Mouse (Mus musculus): ENCODE measurements at regions not wholly inside any gene's neighbourhood (a gene's known extent, or its start where the extent isn't known, plus 50 kb on each side); places are given as distances from the start of the nearest gene placed in this dataset.

GRCm38 (mm10) chr3:118248768-118249167 is 313.2 kb upstream of the Dpyd start:
- WGBS: 76% methylated on average over 2 of the region's 2 CpGs
- Histone ChIP-seq H3K4me3 (replicated peaks; ENCODE audit: insufficient read depth, low read depth, low read length) (no peak overlapping the region), H3K4me1 (ENCODE audit: control insufficient read depth, insufficient read depth, low read length) (no peaks in the 10 kb centered on the region), H3K27ac (ENCODE audit: insufficient read depth, low read length) (no peak overlapping the region), H3K27me3 (ENCODE audit: control insufficient read depth, insufficient read depth, low read length) (no peaks in the 10 kb centered on the region)
- TF ChIP-seq POLR2A (IDR thresholded peaks at IDR 0.05; ENCODE audit: borderline replicate concordance, insufficient read depth, low read length): no peak
- no peak for TF ChIP-seq CTCF (IDR thresholded peaks at IDR 0.05; ENCODE audit: borderline replicate concordance, insufficient read depth, low read depth, low read length)
- no peak for DNase-seq

- no peak overlapping the region for H3K4me3 ChIP-seq (replicated peaks; ENCODE audit: insufficient read depth, low read depth, low read length)
- no peak overlapping the region for H3K27ac ChIP-seq (ENCODE audit: insufficient read depth, low read length)
- DNase-seq: no peak
- H3K4me1 ChIP-seq (ENCODE audit: control insufficient read depth, insufficient read depth, low read length): no peaks in the 10 kb centered on the region
- no peak for TF ChIP-seq POLR2A (IDR thresholded peaks at IDR 0.05; ENCODE audit: borderline replicate concordance, insufficient read depth, low read length)
- no peak for TF ChIP-seq CTCF (IDR thresholded peaks at IDR 0.05; ENCODE audit: borderline replicate concordance, insufficient read depth, low read depth, low read length)
- H3K27me3 ChIP-seq (ENCODE audit: control insufficient read depth, insufficient read depth, low read length): no peaks in the 10 kb centered on the region
Measured at GRCm38 (mm10) chr3:118275917-118276316, 286.0 kb upstream of the Dpyd start.

DNA sequence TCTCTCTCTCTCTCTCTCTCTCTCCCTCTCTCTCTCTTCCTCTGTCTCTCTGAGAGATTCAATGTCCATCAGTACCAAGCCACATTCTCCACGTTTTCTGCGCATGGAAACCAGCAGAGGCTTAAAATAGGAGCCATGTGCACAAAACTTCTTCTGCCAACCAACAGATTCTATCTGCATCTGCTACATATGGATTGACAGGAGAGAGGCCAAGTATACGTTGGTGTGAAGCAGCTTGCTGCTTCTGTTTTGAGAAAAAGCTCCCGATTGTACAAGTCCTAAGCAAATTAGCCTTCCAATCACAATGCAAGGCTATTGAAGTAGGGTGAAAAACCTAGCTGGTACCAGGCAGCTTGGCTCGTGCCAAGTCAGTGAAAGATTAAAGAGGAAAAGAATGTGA is 283.7 kb upstream of the Dpyd start:
- Histone ChIP-seq H3K27ac (ENCODE audit: insufficient read depth, low read length) (no peak overlapping the region), H3K4me1 (ENCODE audit: control insufficient read depth, insufficient read depth, low read length) (no peaks in the 10 kb centered on the region), H3K4me3 (replicated peaks; ENCODE audit: insufficient read depth, low read depth, low read length) (no peak overlapping the region), H3K27me3 (ENCODE audit: control insufficient read depth, insufficient read depth, low read length) (no peaks in the 10 kb centered on the region)
- 34% methylated on average over 5 of the region's 5 CpGs for WGBS
- DNase-seq: no peak
- no peak for TF ChIP-seq POLR2A (IDR thresholded peaks at IDR 0.05; ENCODE audit: borderline replicate concordance, insufficient read depth, low read length)
- no peak for TF ChIP-seq CTCF (IDR thresholded peaks at IDR 0.05; ENCODE audit: borderline replicate concordance, insufficient read depth, low read depth, low read length)

DNA sequence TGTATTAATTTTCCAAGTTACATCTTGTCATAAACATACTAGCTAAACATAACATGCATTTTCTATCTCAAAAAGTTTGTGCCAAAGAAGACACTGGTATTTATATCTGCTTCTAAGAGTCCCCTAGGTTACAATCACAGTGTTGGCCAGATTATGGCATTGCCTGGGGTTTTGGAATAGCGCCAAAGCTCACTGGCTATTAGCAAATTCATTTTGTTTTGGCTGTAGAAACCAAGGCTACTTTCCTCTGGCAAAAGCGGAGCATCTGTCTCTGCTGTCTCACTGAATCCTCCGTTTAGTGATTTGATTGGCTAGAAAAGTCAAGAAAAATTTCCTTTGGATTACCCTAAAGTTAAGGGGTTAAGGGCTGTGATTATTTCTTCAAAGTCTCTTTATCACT is 275.0 kb upstream of the Dpyd start:
- WGBS: 10% methylated on average over 3 of the region's 3 CpGs
- no peaks in the 10 kb centered on the region for H3K4me1 ChIP-seq (ENCODE audit: control insufficient read depth, insufficient read depth, low read length)
- no peak overlapping the region for H3K27ac ChIP-seq (ENCODE audit: insufficient read depth, low read length)
- TF ChIP-seq POLR2A (IDR thresholded peaks at IDR 0.05; ENCODE audit: borderline replicate concordance, insufficient read depth, low read length) (no peak), CTCF (IDR thresholded peaks at IDR 0.05; ENCODE audit: borderline replicate concordance, insufficient read depth, low read depth, low read length) (no peak)
- no peaks in the 10 kb centered on the region for H3K27me3 ChIP-seq (ENCODE audit: control insufficient read depth, insufficient read depth, low read length)
- no peak overlapping the region for H3K4me3 ChIP-seq (replicated peaks; ENCODE audit: insufficient read depth, low read depth, low read length)
- DNase-seq: peak in 1 of 2 experiments; percentile 11

DNA sequence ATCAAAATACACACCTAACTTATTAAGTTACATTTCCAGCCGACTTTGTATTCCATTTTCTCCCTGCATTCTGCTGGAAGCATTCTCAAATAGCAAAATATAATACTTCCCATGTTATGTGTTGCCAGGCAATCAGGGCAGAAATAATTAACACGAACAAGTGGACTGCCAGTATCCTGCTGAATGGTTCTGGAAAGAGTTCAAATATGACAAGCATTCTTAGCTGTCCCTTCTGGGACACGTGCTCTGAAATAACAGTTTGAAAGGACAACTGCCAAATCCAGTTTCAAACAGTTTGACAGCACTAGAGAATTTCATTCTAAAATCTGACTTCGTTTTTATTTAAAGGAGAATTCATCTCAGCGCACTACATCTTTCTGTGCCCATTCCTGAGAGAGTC is 236.8 kb upstream of the Dpyd start:
- DNase-seq: peak in 1 of 2 experiments; percentile 26
- H3K4me3 ChIP-seq (replicated peaks; ENCODE audit: insufficient read depth, low read depth, low read length): no peak overlapping the region
- H3K27ac ChIP-seq (ENCODE audit: insufficient read depth, low read length): no peak overlapping the region
- WGBS: 4% methylated on average over 5 of the region's 5 CpGs
- TF ChIP-seq CTCF (IDR thresholded peaks at IDR 0.05; ENCODE audit: borderline replicate concordance, insufficient read depth, low read depth, low read length) (no peak), POLR2A (IDR thresholded peaks at IDR 0.05; ENCODE audit: borderline replicate concordance, insufficient read depth, low read length) (no peak)
- H3K4me1 ChIP-seq (ENCODE audit: control insufficient read depth, insufficient read depth, low read length): peaks cover 3% of the 10 kb centered on the region; the same call in 1 of the 2 replicates
- H3K27me3 ChIP-seq (ENCODE audit: control insufficient read depth, insufficient read depth, low read length): no peaks in the 10 kb centered on the region; the same call in 1 of the 2 replicates

DNA sequence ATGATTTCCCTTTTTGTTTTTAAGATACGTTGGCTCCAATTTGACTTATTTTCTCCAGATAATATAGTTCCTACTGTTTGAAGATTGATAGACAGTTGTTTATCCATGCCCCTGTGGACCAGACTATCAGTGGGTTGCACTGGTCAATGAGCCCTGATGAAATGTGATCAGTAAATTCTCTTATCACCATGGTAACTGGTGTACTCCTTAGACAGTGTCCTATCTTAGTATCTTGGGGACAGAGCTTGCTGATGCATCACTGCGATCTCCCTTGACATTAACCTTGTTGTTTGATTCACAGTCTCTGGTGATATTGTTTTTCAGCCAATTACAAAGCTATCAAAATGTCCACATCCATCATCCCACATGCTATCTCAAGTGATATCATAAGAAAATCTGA is 233.7 kb upstream of the Dpyd start:
- H3K27me3 ChIP-seq (ENCODE audit: control insufficient read depth, insufficient read depth, low read length): no peaks in the 10 kb centered on the region; the same call in 1 of the 2 replicates
- peaks cover 3% of the 10 kb centered on the region; the same call in 1 of the 2 replicates for H3K4me1 ChIP-seq (ENCODE audit: control insufficient read depth, insufficient read depth, low read length)
- H3K4me3 ChIP-seq (replicated peaks; ENCODE audit: insufficient read depth, low read depth, low read length): no peak overlapping the region
- no peak overlapping the region for H3K27ac ChIP-seq (ENCODE audit: insufficient read depth, low read length)
- DNase-seq: no peak
- TF ChIP-seq POLR2A (IDR thresholded peaks at IDR 0.05; ENCODE audit: borderline replicate concordance, insufficient read depth, low read length) (no peak), CTCF (IDR thresholded peaks at IDR 0.05; ENCODE audit: borderline replicate concordance, insufficient read depth, low read depth, low read length) (no peak)
- WGBS: 90% methylated on average over 2 of the region's 2 CpGs

- Histone ChIP-seq H3K4me3 (replicated peaks; ENCODE audit: insufficient read depth, low read depth, low read length) (no peak overlapping the region), H3K4me1 (ENCODE audit: control insufficient read depth, insufficient read depth, low read length) (peaks cover 3% of the 10 kb centered on the region; the same call in 1 of the 2 replicates), H3K27me3 (ENCODE audit: control insufficient read depth, insufficient read depth, low read length) (no peaks in the 10 kb centered on the region; the same call in 1 of the 2 replicates), H3K27ac (ENCODE audit: insufficient read depth, low read length) (no peak overlapping the region)
- no peak for DNase-seq
- 85% methylated on average over 5 of the region's 5 CpGs for WGBS
- TF ChIP-seq POLR2A (IDR thresholded peaks at IDR 0.05; ENCODE audit: borderline replicate concordance, insufficient read depth, low read length) (no peak), CTCF (IDR thresholded peaks at IDR 0.05; ENCODE audit: borderline replicate concordance, insufficient read depth, low read depth, low read length) (no peak)
Measured at GRCm38 (mm10) chr3:118329132-118329674, 232.7 kb upstream of the Dpyd start.

DNA sequence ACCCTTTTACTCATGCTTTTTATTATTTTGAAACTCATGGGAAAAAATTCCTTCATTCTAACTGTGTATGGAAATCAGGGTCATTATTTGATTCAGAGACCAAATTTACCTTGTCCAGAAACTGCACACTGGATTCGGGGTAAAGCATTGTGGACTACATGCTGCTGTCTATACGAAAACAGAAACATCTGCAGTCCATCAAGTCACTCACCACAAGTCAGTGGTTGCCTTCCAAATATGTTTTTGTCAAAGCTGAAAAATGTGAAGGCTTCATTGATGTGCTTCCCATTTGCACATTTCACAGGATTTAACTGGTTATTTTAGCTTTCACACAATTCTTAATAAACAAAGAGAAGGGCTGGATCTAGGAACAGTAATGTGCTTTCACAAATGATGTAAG is 230.4 kb upstream of the Dpyd start:
- no peak for DNase-seq
- no peak overlapping the region for H3K4me3 ChIP-seq (replicated peaks; ENCODE audit: insufficient read depth, low read depth, low read length)
- H3K4me1 ChIP-seq (ENCODE audit: control insufficient read depth, insufficient read depth, low read length): no peaks in the 10 kb centered on the region
- H3K27ac ChIP-seq (ENCODE audit: insufficient read depth, low read length): no peak overlapping the region
- H3K27me3 ChIP-seq (ENCODE audit: control insufficient read depth, insufficient read depth, low read length): no peaks in the 10 kb centered on the region; the same call in 1 of the 2 replicates
- 86% methylated on average over 2 of the region's 2 CpGs for WGBS
- TF ChIP-seq CTCF (IDR thresholded peaks at IDR 0.05; ENCODE audit: borderline replicate concordance, insufficient read depth, low read depth, low read length): no peak
- TF ChIP-seq POLR2A (IDR thresholded peaks at IDR 0.05; ENCODE audit: borderline replicate concordance, insufficient read depth, low read length): no peak
